Mouse (Mus musculus): Measurements from ENCODE around the gene Gm10234. TPM values are rescaled to one million over a fixed set of nuclear protein-coding genes. Genes with fewer than 3 reads are reported as not detected.

Gene Gm10234
- polyA plus RNA-seq, 1 experiment from 2014 or later: not detected

Other genes starting within 250 kb of the Gm10234 start
- gene Kbtbd8, start 204.9 kb upstream of the Gm10234 start, polyA plus RNA-seq (2016; fragmentation: Nextera tagmentation; extraction: Ambion mirVana): 7.5 and 7.6 TPM in 2 replicates